Mouse (Mus musculus) left cerebral cortex, adult 18-20 months (tissue): Measurements from ENCODE around the gene 4933411K16Rik. TPM values are rescaled to one million over a fixed set of nuclear protein-coding genes. Genes with fewer than 3 reads are reported as not detected.

ENCODE experiments used
- DNase-seq, 2 experiments: peaks; one replicate each; pipeline ENCODE4 v3.0.0; 2021 to 2022; ENCODE audit warnings: low spot score in 2 of 2, mixed read lengths in 1 of 2
- long read RNA-seq, 2 experiments: library from polyadenylated mRNA; stranded (forward); transcript quantifications; one replicate each; pipeline ENCODE4 v2.0.0; 2021
- total RNA-seq, 2 experiments: library from RNA; stranded (reverse); gene quantifications; 2 replicates each; pipeline ENCODE4 v1.2.3; 2021

4933411K16Rik gene
- total RNA-seq: under 1 TPM; 0.53 to 0.73 TPM
- long read RNA-seq, experiment 1: 0 reads
- long read RNA-seq, experiment 2: 0 reads

DNA sequence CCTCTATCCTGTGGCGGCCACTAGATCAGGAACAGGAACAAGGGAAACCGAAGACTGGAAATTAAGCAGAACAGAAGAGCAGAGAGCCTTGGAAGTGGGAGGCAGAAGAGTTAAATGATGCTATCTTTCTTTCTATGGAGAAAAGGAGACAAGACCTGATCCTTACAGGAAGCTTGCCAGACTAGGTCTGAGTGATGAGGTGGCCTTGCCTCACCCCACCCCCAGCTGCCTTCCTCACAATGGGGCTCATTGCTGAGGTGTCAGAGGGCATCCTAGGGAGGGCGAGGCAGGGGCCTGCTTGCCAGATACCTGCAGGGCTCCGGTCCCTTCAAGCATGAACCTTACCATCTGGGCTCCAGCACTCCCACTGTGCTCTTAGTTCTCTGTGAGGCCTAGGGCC is at the start of gene 4933411K16Rik:
4933411K16Rik (plus strand) TSS at position 301 of the 400 bp plus-strand sequence.
- no peak for DNase-seq

DNA sequence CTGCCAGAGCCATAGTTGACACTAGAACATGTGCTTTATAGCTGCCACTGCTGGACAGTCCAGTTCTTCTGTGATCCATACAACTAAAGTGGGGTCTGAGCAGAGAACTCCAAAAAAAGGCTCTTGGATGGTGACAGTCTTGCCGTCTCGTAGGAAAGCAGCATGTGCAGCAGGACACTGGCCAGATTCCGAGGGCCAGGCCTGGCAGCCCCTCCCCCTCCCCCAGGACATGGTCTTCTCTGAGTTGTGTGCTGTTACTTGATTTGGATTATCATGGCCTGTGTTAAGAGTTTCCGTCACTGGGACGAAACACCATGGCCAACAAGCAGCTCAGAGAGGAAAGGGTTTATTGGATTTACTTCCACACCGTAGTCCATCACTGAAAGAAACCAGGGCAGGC is 47.8 kb upstream of the 4933411K16Rik start:
- DNase-seq: no peak

DNA sequence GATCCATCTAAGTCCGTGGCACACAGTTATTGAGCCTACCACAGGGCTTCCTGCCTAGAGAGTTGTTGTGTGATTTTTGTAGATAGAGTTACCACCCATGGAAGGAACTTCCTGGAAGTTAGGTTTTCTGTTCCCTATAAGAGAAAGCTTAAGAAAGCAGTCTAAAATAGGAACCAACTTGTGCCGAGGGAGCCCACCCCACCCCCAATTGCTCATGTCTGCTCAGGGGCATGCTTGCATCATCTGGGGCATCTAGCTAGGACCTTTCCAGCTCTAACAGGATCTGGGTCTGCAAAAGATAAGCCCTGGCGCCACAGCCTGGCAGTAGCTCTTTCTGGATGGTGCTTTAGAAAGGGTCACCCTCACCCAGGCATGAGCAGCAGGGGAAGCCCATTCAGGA is 46.4 kb upstream of the 4933411K16Rik start:
- DNase-seq: no peak

DNA sequence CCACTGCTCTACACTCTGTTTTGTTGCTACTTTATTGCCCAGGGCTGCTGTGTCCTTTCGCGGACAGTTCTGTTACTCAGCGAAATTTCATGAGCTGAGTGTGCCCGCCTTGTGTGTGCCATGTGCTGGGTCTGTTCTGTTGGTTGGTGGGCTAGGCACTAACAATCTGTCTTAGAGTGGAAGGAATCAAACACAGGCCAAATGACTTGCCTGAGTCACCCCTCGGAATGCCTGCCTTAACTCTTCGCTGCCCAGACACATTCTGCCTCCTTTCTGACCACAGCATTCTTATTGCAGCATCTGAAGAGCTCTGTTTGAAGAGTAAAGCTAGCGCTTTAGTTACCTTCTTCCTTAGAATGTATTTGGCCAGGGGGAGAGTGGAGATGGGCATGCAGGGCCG is 45.5 kb upstream of the 4933411K16Rik start:
- DNase-seq: no peak

GRCm38 (mm10) chr19:42008586-42008985 is 43.5 kb upstream of the 4933411K16Rik start:
- no peak for DNase-seq

DNA sequence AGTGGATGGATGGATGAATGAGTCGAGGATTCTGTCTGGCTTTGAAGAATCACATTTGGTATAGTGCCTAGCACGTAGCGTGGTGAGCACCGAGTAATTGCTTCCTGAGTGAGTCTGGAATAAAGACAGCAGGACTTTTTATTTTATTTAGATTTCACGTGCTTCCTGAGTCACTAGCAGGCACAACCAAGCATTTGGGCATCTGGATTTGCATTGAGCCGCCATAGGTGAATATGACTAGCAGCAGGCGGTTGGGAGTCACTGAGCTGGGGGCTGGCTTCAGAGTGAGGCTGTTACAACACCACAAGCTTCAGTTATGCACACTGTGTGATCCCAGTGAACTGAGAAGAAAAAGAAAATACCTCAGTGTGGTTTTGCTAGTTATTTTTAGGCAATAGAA is 43.0 kb upstream of the 4933411K16Rik start:
- no peak for DNase-seq

- no peak for DNase-seq
Measured at GRCm38 (mm10) chr19:42010436-42010835, 41.6 kb upstream of the 4933411K16Rik start.

GRCm38 (mm10) chr19:42011123-42011522 is 40.9 kb upstream of the 4933411K16Rik start:
- no peak for DNase-seq

- no peak for DNase-seq
Measured at GRCm38 (mm10) chr19:42014231-42014825, 37.7 kb upstream of the 4933411K16Rik start.

DNA sequence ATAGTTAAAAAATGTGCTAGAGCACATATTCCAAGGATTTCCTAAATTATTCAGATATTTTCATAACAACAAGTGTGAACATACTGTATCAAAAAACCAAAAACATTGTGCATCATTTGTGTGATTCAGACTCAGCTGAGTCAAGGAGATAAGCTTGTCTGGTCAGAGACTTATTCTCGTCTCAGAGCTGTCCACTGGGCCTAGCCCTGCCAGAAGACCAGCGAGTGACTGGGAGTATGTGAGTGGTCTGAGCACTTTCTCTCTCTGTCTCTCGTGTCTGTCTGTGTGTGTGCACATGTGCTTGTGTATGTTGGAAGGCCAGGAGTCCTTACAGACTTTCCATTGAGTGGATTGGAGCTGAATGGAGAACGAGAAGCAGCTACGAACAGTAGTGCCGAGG is 37.0 kb upstream of the 4933411K16Rik start:
- no peak for DNase-seq

DNA sequence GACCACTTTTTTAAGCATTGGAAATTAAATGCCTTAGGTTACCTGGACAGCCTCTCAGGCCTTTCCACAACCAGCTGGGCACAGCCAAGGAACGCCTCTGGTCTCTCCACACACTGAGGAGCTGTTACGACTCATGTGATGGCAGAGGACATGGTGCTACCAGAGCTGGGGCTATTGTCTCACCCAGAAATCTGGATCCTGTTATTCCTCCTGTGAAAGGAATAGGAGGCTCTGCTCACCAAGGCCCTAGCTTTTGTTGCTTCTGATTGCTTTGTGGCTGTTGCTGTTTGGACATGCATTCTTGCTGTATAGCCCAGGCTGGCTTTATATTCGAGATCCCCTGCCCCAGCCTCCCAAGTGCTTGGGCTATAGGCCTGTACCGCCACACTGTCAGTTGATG is 35.8 kb upstream of the 4933411K16Rik start:
- no peak for DNase-seq

DNA sequence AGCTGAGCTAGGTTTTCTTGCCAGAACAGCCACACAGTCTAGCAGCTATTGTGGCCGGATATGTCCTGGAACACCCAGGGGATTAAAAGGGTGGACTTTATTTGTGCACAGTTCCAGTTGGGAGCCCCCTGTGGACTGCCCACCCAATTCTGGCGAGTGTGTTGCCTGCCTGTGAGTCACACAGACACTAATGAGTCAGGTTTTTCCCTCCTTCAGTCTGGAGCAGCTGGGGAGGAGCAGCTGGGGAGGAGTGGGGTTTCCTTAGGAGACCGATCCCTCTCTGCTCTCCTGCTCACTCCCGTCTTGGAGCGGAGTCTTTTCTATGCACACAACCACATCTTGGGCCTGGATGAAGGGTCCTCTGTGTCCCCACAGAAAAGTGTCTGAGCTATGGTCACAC is 35.2 kb upstream of the 4933411K16Rik start:
- peak; percentile 53 to 55 for DNase-seq

- peak; percentile 55 to 60 for DNase-seq
Measured at GRCm38 (mm10) chr19:42017399-42018247, 34.4 kb upstream of the 4933411K16Rik start.

GRCm38 (mm10) chr19:42019011-42019522 is 33.0 kb upstream of the 4933411K16Rik start:
- no peak for DNase-seq

DNA sequence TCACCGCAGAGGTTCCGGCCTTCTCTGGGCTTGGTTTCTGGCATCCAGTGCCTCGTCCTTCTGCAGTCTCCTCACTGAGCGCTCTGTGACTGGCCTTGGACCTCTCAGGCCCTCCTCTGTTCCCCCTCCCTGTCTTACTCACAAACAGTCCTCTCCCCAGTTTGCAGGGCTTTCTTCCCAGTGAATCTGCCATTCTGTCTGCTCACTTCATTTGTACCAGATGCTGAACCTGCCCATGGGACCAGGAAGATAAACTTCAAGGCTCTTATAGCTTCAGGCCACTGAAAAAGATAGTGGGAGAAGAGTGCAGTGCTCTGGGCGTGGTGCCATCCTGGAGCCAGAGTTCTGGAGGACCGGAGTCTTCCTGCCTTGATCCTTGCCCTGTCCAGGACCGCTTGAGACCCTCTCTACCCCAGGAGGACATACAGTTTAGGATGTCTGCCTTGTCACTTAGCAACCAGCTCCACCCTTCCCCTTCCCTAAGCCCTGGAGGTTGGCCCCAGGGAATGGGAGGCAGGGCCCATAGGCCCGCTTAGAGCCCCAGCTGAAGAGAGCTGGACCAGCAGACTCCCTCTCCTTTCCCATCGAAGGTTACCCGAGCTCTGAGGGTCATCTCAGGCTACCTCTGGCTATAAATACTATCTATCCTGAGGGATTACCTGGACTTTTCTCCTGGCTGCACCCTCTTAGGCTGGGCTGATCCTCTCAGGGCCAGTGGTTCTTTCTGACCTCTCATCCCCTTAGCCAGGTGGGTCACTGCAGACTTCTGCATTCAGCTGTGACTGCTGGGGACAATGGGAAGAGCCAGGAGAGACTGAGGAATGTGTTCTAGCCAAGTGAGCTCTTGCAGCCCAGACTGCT is 30.1 kb upstream of the 4933411K16Rik start:
- no peak for DNase-seq

DNA sequence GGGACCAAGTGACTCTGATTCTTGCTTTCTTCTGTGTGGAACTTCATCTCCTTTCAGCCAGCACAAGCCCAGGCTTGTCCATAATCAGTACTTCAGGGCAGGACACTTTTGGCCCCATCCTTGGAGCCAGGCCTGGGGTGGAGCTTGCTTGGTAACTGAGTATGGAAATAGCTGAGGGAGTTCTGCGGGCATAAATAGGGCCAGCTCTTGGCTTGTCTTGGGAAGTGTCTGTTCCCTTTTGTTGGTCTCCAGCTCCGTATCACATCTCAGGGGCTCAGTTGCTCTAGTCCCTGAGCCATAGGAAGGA is 29.6 kb upstream of the 4933411K16Rik start:
- DNase-seq: no peak

GRCm38 (mm10) chr19:42026158-42026557 is 25.9 kb upstream of the 4933411K16Rik start:
- peak; percentile 82 to 83 for DNase-seq

DNA sequence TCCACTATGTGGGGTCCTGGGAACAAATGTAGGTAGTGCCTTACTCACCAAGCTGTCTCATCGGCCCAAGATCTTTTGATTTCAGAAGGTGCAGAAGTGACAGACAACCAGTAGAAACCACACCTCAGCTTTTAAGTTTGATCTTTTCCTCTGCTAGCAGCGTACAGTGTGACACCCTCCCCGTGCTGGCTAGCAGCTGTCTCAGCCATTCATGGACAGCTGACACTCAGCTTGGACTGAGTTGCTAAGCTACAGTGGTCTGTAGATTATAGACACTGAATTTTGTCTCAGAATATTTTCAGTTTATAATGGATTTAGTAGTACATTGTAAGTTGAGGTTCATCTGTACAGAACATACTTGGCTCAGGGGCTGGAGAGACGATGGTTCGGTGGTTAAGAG is 20.9 kb upstream of the 4933411K16Rik start:
- no peak for DNase-seq

GRCm38 (mm10) chr19:42033611-42034010 is 18.4 kb upstream of the 4933411K16Rik start:
- no peak for DNase-seq

- no peak for DNase-seq
Measured at GRCm38 (mm10) chr19:42034146-42034775, 17.8 kb upstream of the 4933411K16Rik start.

DNA sequence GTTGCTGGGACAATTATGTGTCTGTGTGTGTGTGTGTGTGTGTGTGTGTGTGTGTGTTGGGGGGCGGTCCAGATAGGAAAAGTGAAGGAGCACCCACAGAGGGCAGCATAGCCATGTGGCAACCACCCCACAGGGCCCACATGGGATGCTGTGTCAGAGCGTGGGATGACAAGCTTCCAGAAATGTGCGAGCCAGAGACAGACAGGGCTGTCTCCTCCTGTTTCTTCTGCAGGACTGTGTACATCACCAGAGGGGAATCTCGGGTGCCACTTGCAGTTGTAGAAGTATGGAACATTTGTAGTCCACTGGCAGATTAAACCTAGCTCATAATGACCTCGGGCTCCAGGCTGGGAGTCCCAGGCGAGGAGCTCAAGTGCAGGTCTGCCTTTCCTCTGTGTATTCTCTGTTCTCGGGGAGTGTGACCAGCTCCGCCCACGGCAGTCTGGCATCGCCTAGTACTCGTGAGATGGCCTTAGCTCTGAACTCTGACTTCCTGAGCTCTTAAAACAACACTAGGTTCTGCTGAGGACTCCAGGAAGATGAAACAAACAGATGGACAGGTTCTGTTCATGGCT is 17.1 kb upstream of the 4933411K16Rik start:
- DNase-seq: peak in 1 of 2 experiments; percentile 35
